ENCODE assay signal across 14 mouse cellular contexts in genomic region chr2:45287530-45288009, GRCm38 (mm10).
DNase-seq lines count a peak whose midpoint lies in the region; ATAC-seq lines count a peak whose summit lies in the region.
"Had no signal": no experiment of that assay in that cellular context is flagged by ENCODE, and none has a peak within 500 bp of the region (broad histone marks: within the 10 kb centered on the region; RNA-seq: fewer than 3 reads in every experiment).

No protein-coding gene starts in this region.

- H3K36me3 ChIP-seq in midbrain, embryonic 11.5 days (ENCODE audit: control insufficient read depth, insufficient read depth, low read length), result no peaks in the 10 kb centered on the region
- H3K36me3 ChIP-seq in midbrain, embryonic 15.5 days (replicated peaks), result no peaks in the 10 kb centered on the region
- H3K36me3 ChIP-seq in kidney, embryonic 15.5 days, result no peaks in the 10 kb centered on the region
- H3K36me3 ChIP-seq in neural tube, embryonic 15.5 days, result no peaks in the 10 kb centered on the region
- H3K36me3 ChIP-seq: embryonic facial prominence, embryonic 15.5 days; lung, embryonic 15.5 days had no signal

- peak; percentile 7 for DNase-seq in embryo, embryonic 10.5 days (ENCODE audit: low spot score)
- DNase-seq in embryo, embryonic 10 days (ENCODE audit: low spot score), result no peak
- no peak for DNase-seq in midbrain, embryonic 11.5 days (ENCODE audit: low spot score, missing footprints)
- DNase-seq in c-Kit-positive CD71-positive TER-119-positive erythroid progenitor cells, embryonic 14.5 days (ENCODE audit: low spot score), result no peak
- no peak for DNase-seq in testis, postnatal 14 days (ENCODE audit: low spot score)
- DNase-seq: cerebellum, postnatal 25 days; heart, adult 11 months had no signal

- H3K4me2 ChIP-seq in midbrain, embryonic 11.5 days, result no peak overlapping the region
- H3K4me2 ChIP-seq in midbrain, embryonic 15.5 days, result no peak overlapping the region
- no peak overlapping the region for H3K4me2 ChIP-seq in kidney, embryonic 15.5 days
- H3K4me2 ChIP-seq in neural tube, embryonic 15.5 days, result no peak overlapping the region
- H3K4me2 ChIP-seq: embryonic facial prominence, embryonic 15.5 days; lung, embryonic 15.5 days had no signal

- no peaks in the 10 kb centered on the region for H3K4me1 ChIP-seq in midbrain, embryonic 11.5 days (ENCODE audit: control insufficient read depth, insufficient read depth, low read length)
- no peaks in the 10 kb centered on the region; the same call in 1 of the 2 replicates for H3K4me1 ChIP-seq in midbrain, embryonic 15.5 days
- peaks cover 13% of the 10 kb centered on the region for H3K4me1 ChIP-seq in kidney, embryonic 15.5 days
- H3K4me1 ChIP-seq in neural tube, embryonic 15.5 days, result no peaks in the 10 kb centered on the region
- H3K4me1 ChIP-seq: embryonic facial prominence, embryonic 15.5 days had no signal

- no peaks in the 10 kb centered on the region for H3K9me3 ChIP-seq in midbrain, embryonic 11.5 days (ENCODE audit: control insufficient read depth, low read length)
- no peaks in the 10 kb centered on the region for H3K9me3 ChIP-seq in midbrain, embryonic 15.5 days
- H3K9me3 ChIP-seq in kidney, embryonic 15.5 days (replicated peaks), result no peaks in the 10 kb centered on the region
- H3K9me3 ChIP-seq in neural tube, embryonic 15.5 days (replicated peaks), result no peaks in the 10 kb centered on the region
- H3K9me3 ChIP-seq: embryonic facial prominence, embryonic 15.5 days; lung, embryonic 15.5 days had no signal

- no peak overlapping the region for H3K27ac ChIP-seq in midbrain, embryonic 11.5 days (ENCODE audit: low read depth, low read length)
- H3K27ac ChIP-seq in midbrain, embryonic 15.5 days, result no peak overlapping the region
- H3K27ac ChIP-seq in kidney, embryonic 15.5 days, result peak overlapping the region; percentile 38; the same call in 1 of the 2 replicates
- no peak overlapping the region for H3K27ac ChIP-seq in neural tube, embryonic 15.5 days (replicated peaks)
- H3K27ac ChIP-seq: embryonic facial prominence, embryonic 15.5 days; lung, embryonic 15.5 days had no signal

- peak; percentile 24; the same call in 1 of the 2 replicates for ATAC-seq in midbrain, embryonic 11.5 days (ENCODE audit: low FRiP score)
- no peak; the same call in 1 of the 2 replicates for ATAC-seq in midbrain, embryonic 15.5 days (replicated peaks)
- ATAC-seq in kidney, embryonic 15.5 days (replicated peaks; ENCODE audit: low FRiP score), result peak; percentile 94
- 0 out of 2 replicates have a peak, but pooled peaks have one; percentile 14 for ATAC-seq in neural tube, embryonic 15.5 days (ENCODE audit: low FRiP score)
- ATAC-seq: intestine, embryonic 16.5 days; Patski had no signal

- H3K9ac ChIP-seq in midbrain, embryonic 11.5 days (ENCODE audit: low read length), result no peak overlapping the region
- no peak overlapping the region for H3K9ac ChIP-seq in midbrain, embryonic 15.5 days
- no peak overlapping the region for H3K9ac ChIP-seq in kidney, embryonic 15.5 days
- no peak overlapping the region for H3K9ac ChIP-seq in neural tube, embryonic 15.5 days (replicated peaks)
- H3K9ac ChIP-seq: embryonic facial prominence, embryonic 15.5 days; lung, embryonic 15.5 days had no signal

- 75% methylated on average over 7 of the region's 7 CpGs for WGBS in midbrain, embryonic 11.5 days
- whole genome bisulfite sequencing in midbrain, embryonic 15.5 days, result 57% methylated on average over 7 of the region's 7 CpGs
- 31% methylated on average over 7 of the region's 7 CpGs for WGBS in kidney, embryonic 15.5 days
- WGBS in neural tube, embryonic 15.5 days, result 37% methylated on average over 7 of the region's 7 CpGs

- no peaks in the 10 kb centered on the region for H3K27me3 ChIP-seq in midbrain, embryonic 11.5 days (ENCODE audit: control insufficient read depth, insufficient read depth, low read length)
- H3K27me3 ChIP-seq in midbrain, embryonic 15.5 days (replicated peaks), result no peaks in the 10 kb centered on the region
- no peaks in the 10 kb centered on the region for H3K27me3 ChIP-seq in kidney, embryonic 15.5 days
- H3K27me3 ChIP-seq in neural tube, embryonic 15.5 days (replicated peaks), result no peaks in the 10 kb centered on the region
- H3K27me3 ChIP-seq: embryonic facial prominence, embryonic 15.5 days; lung, embryonic 15.5 days; Patski had no signal

- H3K4me3 ChIP-seq in midbrain, embryonic 11.5 days (ENCODE audit: low read depth, low read length), result no peak overlapping the region
- no peak overlapping the region for H3K4me3 ChIP-seq in midbrain, embryonic 15.5 days
- H3K4me3 ChIP-seq in kidney, embryonic 15.5 days (replicated peaks), result no peak overlapping the region
- no peak overlapping the region for H3K4me3 ChIP-seq in neural tube, embryonic 15.5 days (replicated peaks)
- H3K4me3 ChIP-seq: embryonic facial prominence, embryonic 15.5 days; lung, embryonic 15.5 days had no signal
